Mouse (Mus musculus) kidney, embryonic 14.5 days (tissue): ENCODE results near the gene Oit1. TPM values are rescaled to one million over a fixed set of nuclear protein-coding genes. Genes with fewer than 3 reads are reported as not detected.

Source experiments
- polyA plus RNA-seq: library from polyadenylated mRNA; unstranded; fragments of >200 nt; fragmentation: Nextera tagmentation; extraction: Ambion mirVana; gene quantifications from 2 replicates; pipeline ENCODE4 v1.2.1, GENCODE M21; 2014

Oit1 gene
- polyA plus RNA-seq, 1 experiment from 2014 or later, result 2.7 TPM

Other genes with a start within 250 kb of the Oit1 start
- 231 and 247 TPM in 2 replicates for gene Pdhb, start 205.7 kb downstream of the Oit1 start, polyA plus RNA-seq
- gene Kctd6, start 164.6 kb downstream of the Oit1 start, polyA plus RNA-seq, result 9.1 and 10.4 TPM in 2 replicates
- gene Acox2, start 119.4 kb downstream of the Oit1 start, polyA plus RNA-seq, result not detected in 2 replicates
- gene Fam107a, start 60.7 kb downstream of the Oit1 start, polyA plus RNA-seq, result 3.2 and 4.0 TPM in 2 replicates